Mouse (Mus musculus) thymus, adult 2 months (tissue): ENCODE measurements around the gene Smg6.

Experiments
- CTCF ChIP-seq: fragments of 200-500 bp; IDR thresholded peaks from 2 replicates; pipeline ENCODE4 v1.5.1; 2012; ENCODE audit warnings: mild to moderate bottlenecking, control low read depth, low read length, moderate library complexity, borderline replicate concordance; ENCODE audit not compliant: control insufficient read depth, poor library complexity, insufficient read depth; ENCODE audit errors: extremely low read depth
- POLR2A ChIP-seq: fragments of 200-500 bp; IDR thresholded peaks from 2 replicates; pipeline ENCODE4 v1.6.1; 2012; ENCODE audit warnings: mild to moderate bottlenecking, low read length, control low read depth, moderate library complexity; ENCODE audit not compliant: control insufficient read depth, poor library complexity, insufficient read depth; ENCODE audit errors: extremely low read depth

- TF ChIP-seq CTCF (no peak), POLR2A (no peak)
These were observed 222.9 kb downstream of the Smg6 start for GRCm38 (mm10) chr11:75148332-75149035.
